Mouse (Mus musculus) layer of hippocampus, postnatal 25 days (tissue): ENCODE measurements at regions not wholly inside any gene's neighbourhood (a gene's known extent, or its start where the extent isn't known, plus 50 kb on each side); places are given as distances from the start of the nearest gene placed in this dataset.

Experiments
- DNase-seq, 2 experiments: peaks; one replicate each; pipeline ENCODE4 v3.0.0; 2022; ENCODE audit warnings: mixed read lengths in 2 of 2, low spot score in 1 of 2; ENCODE audit errors: extremely low spot score in 1 of 2

DNA sequence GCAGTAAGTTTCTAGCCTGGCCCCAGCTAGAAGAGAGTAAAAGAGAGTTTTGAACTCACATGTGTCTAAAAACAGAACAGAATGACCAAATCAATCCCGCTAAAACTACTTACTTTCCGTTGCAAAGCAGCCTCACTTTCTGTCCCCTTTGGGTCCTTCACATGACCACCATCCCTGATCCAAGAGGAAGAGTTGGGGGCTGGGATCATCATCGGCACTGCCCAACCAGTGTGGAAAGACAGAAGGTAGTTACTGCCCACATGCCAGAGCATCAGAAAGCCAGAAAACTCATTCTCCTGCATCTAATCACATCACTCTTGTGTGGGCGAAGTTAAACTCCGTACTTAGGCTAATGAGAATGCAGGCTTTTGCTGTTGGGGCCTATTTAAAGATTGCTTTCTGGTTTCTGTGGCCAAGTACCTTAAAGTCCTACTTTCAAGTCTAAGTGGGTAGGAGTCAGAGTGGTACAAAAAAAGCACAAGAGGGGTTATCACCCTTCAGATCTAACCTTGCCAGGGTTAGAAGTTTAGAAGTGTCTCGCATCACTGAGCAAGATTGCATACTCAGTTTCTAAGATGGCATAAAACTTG, 184.0 kb upstream of the Cited2 start:
- DNase-seq, result no peak

DNA sequence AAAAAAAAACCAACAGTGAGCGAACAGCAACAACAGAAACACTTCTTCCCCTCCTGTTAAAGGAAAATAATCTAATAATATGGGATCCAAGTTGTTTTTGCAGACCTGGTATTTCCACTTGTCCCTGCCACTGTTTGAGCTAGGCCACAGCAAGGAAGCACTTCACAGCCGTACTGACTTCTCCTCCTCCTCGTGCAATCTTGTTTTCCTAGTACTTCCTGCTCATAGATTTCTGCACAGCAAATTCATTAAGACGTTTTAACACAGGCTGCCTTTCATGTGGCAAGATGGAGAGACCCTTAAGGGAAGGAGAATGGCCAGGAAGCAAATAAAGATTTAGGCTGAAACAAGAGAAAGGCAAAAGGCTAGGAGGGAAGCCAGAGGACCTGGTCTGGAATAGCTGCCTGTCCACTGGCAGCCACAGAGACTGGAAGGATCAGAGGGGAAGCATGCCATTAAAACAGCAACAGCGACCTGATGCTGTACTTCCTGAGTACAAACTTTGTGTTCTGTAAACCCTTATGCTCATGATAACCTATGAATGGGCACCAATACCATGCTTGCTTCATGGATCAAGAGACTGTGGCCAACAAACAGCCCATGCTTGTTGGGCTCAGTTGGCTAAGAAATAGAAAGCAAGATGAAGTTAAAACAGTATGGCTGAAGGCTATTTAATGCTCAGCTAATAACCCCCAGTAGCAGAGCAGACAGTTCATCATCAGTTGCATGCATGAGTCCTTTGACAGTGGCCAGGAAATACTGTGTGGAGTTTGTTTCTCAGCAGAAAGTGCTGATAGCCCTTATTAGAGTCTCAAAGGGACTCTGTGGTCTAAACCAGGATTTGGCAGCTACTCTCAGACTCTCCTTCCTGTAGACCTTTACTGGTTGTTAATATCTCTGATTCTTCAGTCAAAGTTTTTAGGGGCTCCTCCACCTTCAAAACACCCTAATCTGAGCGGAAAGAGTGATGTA, 182.3 kb upstream of the Cited2 start:
- no peak for DNase-seq

DNA sequence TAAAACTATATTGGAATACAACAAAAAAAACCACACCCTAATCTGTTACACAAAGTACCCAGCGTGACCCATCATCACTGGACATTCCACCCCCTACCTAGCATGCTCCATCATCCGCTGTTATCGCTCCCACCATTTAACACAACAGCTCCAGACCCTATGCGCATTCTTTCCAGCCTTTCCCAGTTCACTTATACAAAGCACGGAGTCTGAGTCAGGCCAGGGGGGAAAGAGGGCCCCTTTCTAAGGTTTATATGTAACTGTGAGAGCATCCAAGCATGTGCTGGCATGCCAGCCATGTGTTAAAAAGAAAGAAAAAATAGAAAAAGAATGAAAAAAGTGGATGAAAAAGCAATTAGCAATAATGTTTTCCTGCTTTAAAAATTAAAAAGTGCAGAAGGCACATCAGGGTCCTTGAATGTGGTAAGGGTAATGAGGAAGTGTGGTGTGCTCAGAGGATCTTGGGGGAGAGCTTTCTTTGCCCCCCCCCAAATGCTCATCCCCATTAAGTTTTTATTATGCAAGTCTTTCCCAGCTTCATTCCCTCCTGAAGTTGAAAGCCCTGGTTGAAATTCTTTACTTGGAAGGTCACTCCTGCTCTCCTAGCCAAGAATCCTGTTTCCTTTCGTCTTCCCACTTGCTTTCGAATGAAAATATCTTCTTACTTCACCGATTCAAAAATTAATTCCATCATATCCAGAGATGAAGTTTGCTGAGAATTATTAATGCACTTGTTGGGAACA, 180.7 kb upstream of the Cited2 start:
- no peak for DNase-seq

DNA sequence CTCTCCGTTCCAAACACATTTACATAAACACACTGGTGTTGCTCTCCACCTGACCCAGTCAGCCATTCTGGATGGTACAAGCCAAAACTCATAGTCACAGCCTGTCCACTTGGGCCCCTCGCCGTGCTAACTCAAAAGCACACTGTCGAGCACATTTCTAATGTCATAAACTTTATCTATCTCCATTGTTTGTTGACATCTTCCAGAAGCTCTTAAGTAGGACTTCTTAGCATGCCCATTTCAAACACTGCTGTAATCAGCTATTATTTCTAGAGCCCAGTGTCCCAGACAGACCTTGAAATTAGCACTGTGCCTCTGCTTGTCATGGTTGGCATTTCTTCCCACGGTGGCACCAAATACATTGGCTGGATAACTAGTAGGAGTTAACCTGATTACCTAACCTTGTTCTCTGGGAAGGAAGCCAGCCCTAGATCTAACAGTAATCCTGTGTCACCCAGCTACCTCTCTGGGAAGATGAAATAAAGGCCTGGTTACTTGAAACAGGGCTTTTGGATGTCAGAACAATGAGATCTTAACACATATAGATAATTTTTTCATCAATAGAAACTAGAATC, 180.1 kb upstream of the Cited2 start:
- no peak for DNase-seq

DNA sequence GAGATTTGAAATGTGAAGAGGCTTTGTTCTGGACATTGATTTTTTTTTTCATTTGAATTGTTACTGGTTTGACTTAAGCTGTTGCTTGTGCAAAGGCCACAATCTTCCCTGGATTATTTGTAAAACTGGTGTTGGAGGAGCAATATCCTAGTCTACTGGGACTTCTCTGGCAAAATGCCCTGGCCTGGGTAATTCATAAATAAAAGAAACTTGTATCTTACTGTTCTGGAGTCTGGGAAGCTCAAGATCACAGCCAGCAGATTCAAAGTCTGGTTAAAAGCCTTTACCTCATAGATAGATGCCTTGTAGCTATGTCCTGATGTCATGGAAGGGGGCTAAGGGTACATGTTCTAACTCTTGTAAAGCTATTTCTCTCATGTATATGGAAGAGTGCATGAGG, 177.7 kb upstream of the Cited2 start:
- no peak for DNase-seq

DNA sequence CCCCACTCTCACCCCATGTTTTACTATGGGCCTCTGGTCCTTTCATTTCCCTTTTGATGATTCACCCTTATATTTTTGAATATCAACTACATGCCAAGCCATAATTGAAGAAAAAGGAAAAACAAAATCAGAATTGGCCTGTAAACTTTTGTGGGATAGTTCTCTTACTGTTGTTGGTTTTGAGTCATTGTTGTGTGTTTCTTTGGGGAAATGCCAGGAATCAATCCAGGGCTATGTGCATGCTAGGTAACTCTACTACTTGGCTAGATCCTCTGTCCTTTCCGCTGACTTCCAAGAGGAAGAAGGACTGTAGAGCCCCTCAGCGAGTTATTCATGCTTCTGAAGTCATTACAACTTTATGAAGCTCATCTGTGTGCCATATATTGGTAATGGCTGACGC, 175.0 kb upstream of the Cited2 start:
- no peak for DNase-seq

DNA sequence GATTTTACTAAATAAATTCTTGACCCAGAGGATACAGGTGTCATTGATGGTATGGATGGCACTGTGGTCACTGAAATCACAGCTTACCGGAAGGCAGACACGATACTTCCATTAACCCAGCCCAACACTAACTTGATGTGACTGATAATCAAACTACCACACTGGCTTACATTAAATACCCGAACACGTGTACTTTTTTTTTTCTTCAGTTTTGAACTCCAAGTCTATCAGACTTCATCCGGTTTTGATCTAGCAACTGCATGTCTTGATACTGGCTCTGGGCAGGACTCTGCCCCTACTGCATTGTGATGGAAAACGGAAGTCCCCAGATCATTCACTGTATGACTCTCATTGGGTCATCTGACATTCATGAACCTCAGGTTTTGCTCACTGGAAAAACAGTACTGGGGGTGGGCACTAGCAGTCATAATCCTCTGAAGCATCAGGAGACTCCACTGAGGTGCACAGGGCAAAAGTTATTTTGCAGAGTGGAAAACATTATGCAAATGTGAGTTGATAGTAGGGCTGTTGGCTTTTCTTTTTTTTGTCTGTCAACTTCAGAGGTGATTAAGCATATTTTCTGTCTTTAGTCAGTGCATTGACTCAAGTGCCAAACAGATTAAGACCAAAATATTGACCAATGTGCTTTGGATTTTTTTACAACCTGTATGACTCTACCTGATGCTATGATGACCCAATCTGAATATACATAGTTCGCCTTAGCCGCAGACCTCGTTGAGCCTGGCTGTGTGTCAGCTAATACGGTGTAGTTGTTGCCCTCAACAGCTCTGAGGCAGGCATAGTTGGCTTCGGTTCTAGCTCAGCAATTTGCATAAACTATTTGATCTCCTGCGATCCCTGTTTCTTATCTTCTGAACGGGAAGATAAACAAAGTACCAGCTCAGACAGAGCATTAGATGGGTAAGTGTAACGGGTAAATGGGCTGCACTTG, 174.1 kb upstream of the Cited2 start:
- DNase-seq, result no peak

DNA sequence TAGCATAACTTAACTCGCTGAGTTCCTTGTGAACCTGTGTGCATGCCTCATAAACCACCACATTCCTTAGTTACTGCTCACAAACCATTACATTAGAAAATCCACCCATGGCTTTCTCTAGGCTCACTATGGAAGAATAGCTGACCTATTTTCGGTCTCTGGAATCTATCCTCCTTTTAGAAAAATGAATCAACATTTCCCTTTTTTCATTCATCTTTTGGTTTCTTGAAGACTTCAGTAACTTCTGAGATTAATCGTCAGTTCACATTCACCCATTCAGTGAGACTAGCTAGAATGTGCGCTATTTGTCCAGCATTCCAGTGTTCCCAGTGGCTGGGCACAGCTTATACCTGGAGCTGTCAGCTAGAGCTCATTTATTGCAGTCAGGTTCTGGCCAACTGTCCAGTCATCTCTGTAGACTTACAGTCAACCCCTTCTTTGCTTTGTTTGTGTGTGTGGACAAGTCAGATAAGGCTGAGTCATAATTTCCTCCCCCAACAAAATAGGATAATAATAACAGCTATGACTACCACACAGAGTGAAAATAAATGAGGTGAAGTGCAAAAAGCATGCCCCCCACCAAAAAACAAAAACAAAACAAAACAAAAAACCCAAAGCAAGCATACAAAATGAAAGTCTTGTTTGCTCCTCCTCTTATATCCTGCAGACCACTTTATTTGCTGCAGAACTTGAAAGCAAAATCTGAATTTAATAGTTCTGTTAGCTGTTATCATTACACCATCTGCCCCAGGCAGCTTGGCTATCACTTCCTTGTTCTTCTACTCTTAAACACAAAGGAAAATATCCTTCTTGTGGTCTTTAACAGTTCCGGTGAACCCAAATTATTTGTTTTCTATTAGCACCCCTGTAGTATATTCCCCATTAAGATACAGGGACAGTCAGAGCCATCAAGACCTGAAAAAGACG, 173.0 kb upstream of the Cited2 start:
- DNase-seq, result no peak

DNA sequence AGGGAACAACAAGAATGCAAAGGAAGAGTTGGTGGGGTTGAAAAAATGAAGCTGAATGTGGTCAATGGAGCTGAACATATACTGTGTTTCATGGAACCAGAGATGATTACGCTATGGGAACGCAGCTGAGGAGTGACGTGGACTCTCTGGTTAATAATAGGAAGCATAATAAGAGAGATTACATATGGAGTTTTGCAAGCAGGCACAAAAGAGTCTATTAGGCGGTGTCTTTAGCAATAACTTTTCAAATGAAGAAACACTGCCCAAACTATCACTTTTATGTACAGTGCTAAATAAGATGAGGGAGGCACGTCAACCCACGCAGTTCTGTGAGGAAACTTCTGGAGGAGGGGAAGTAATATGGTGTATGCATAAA, 172.4 kb upstream of the Cited2 start:
- DNase-seq, result no peak

DNA sequence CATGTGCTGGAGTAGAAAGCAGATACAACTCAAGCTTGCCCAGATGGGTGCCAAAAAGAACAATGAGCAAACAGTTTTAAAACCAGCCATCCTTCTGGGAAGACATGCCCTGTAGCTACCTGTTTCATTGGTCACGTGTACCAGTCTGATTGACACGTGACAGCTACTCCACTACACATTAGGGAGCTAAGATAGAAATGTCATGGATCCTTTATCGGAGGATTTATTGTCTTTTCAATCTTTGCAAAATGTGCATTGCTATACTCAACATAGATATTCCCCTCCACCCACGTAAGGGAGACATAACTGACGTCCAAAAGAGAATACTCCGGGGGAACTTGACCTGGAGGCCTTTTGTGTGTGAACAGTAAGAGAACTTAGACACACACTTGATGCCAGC, 171.1 kb upstream of the Cited2 start:
- no peak for DNase-seq

DNA sequence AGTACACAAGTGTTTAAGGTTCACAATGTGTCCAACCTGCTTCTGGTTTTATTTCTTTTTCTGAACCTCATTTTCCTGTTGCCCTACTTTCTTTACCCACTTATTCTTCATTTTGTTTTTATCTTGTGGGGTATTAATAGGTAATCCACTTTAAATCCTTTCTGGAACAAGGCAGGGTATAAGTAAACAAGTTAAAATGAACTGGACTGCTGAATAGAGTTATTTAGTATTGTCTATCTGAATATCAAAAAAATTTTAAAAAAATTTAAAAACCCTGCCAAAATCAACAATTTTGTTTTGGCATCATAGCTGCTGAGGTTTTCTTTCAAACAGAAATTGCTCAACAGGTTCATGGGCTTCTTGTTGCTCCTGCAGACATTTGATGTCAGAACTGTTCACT, 170.7 kb upstream of the Cited2 start:
- DNase-seq, result no peak

DNA sequence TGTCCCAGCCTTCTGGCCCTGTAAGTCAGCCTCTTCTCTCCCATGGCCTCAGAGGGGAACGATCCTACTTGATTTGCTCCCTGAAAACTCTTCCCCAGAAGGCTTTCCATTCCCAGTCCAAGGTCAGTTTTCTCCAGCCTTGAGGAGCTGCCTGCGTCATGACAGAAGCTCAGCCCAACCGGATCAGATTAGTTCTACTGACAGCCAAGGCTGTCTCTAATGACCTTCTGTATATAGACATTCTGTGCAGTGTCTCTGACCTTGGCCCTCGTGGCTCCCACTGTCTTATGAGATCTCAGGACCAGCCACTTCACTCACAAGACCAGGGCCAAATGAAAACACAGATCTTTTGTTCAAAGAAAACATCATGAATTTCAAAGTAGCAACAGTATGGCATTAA, 166.6 kb upstream of the Cited2 start:
- DNase-seq, result no peak

DNA sequence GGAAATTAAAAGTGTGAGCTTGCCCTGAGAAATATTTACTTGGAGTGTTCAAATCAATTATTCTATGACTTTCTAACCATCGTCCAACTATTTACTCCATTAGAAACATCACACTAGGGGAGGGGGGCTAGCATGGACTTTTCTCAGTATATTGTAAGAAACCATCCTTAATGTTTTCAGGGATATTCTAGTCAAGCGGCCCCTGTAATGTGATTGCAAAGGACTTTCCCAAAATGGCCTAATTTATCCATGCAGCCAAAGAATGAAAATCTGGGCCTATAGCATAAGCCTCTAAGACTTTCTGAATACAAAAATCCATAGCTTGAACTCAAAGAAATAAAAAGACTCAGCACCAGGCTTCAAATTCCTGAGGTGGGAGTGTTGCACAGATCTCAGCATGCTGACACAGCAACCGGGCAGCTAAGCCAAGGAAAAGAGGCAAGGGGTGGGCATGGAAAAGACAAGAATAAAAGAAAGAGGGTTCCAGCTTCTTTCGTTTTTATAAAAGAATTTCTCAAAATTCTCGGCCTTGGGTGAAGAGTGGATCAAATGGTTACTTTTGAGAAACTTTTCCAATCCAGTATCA, 163.6 kb upstream of the Cited2 start:
- no peak for DNase-seq

DNA sequence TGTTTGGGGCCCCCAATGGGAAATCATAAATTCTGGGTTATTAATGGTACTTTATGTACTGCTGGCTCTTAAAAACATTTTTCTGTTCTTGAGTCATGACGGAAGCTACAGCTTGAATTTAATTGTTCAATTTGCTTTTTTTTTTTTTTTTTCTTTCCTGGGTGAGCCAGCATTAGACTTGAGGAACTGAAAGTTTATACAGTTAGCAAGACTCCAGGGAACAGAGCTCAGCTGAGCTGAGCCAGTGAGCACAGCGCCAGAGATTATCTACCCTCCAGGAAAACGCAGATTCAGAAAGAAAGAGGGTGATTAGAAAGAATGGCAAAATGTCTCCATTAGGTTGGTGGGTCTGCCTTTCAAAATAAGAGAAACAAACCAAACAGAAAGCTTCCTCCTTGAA, 163.0 kb upstream of the Cited2 start:
- no peak for DNase-seq

DNA sequence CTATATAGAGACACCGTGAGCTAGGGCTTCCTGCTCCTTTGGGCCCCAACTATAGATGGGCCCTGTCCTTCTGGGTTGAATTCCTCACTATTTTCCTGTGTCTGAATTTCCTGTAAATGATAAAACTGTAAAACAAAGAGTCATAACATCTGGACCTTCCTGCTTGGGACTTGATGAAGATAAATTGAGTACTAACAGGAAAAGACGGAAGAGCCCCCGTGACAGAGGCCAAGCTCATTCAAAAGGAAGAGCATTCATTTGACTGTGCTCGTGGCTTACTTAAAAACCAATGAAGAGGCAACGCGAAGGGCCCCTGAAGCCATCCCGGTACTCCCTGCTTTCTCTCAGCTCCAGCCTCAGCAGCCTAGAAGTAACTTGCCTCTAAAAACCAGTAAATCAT, 161.6 kb upstream of the Cited2 start:
- no peak for DNase-seq

DNA sequence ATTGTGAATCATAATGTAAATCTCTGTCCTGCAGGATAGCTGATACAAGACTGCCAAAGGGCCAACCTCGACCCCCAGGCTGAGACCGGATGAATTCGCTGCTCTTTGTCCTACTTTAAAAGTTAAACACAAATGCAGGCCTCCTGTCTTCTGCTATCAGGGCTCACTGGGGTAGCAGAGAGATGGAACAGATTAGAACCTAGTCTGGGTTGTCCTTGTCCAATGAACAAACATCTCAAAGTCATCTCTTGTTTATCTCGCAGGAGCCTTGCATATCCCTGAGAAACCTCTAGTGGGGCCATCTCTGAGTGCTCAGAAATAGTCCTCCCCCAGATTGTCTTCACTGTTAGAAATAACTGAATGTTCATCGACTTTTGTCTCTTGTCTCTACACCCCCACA, 161.0 kb upstream of the Cited2 start:
- DNase-seq, result no peak

DNA sequence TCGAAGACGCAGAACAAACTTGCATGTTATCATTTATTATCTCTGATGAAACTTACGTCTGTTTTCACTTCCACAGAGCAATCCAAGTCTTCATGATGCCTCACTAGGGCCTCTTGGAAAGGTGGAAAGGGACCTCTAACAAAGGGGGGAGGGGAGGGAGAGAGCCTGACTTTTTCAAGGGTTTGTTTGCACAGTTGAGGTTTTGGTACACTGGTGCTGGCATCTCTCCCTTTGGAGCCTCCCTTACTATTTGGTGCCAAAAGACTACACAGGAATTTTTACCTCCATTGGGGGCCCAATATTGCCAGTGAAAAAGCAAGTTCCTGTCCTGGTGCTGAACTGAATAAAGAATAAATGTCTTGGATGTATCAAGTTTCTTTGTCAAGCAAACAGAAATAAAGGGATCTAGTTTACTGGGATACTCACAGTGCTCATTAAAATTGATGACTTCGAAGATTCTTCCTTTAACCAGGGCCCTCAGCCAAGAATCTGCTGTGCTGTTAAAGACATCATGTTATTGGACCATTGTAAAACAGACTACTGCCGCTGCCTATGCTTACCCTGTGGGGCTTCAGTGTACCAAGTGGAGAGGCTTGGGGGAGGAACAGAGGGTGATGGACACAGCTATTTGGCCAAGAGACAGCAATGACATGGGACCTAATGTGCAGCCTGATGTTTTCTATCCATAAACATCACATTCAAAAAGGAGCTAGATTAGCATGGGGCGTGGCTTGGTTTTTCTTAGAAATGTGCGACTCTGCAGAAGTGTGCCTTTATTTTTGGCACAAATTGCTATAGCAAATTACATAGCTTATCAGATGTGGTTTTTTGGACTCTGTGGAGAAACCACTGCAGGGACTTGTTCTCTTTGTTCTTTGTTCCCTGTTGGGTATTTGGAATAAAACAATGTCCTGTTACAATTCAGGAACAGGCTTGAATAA, 160.3 kb upstream of the Cited2 start:
- no peak for DNase-seq

DNA sequence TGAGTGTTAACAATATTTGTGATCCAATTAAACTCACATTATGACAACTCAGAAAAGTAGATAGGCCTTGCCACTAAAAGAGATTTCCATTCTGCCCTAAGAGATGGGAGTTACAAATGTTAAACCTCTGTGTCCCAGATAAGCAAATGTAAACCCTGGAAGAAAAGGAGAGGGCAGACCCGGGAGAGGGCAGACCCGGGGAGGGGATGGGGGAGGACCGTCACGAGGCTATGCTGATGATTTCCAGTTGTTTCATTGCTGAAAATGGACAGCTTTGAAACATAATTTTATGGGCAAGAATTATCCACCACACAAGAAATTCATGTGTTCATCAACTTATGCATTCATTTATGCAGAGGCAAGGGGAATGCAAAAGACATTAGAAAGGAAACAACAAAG, 159.7 kb upstream of the Cited2 start:
- DNase-seq, result no peak
